Mouse (Mus musculus): ENCODE measurements around the gene Clcn3. TPM values are rescaled to one million over a fixed set of nuclear protein-coding genes. Genes with fewer than 3 reads are reported as not detected.

The Clcn3 gene
- total and polyA plus RNA-seq, 3 experiments: 21.9 to 37.3 (median 29.2) TPM

DNA sequence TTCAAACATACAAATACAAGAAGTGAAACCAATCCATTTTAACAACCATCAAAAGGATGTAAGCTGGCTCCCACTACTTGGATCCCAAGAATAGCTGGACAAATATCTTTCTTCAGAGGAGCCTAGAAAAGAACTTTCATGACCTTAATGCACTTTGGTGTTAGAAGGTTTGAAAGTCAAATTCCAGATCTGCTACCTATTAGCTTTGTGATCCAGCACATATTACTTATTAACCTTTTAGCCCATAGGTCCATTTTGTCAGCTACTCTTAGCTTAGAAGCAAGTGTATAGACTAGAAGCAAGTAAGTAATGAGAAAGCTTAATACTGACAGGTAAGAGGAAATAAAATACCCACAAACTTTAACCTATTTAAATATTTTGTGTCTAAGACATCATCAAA, 35.6 kb downstream of the Clcn3 start:
- dilution Hi-C loops (cut with MboI; ENCODE audit: extremely low pct_ligation_motif_present, extremely low pct_unique_long_range_greater_than_20kb, low sequenced_read_pairs): no loop called here
- Histone ChIP-seq H3K4me1 (ENCODE audit: control insufficient read depth in 1 of 2, insufficient read depth in 2 of 2) (peaks cover 2 to 22% of the 10 kb centered on the region in 2 experiments), H3K9me3 (replicated peaks; ENCODE audit: low read length) (no peaks in the 10 kb centered on the region), H3K9ac (ENCODE audit: insufficient read depth, low read depth) (no peak overlapping the region), H3K36me3 (replicated peaks in 1 of 2; ENCODE audit: control insufficient read depth in 1 of 2, insufficient read depth in 1 of 2, low read length in 1 of 2) (peaks cover 0 to 3% of the 10 kb centered on the region in 2 experiments), H3K27me3 (replicated peaks) (no peaks in the 10 kb centered on the region), H3K4me3 (replicated peaks in 1 of 3; ENCODE audit: low read depth in 2 of 3, low read length in 2 of 3, poor library complexity in 1 of 3) (no peak overlapping the region), H3K27ac (ENCODE audit: insufficient read depth, low read depth) (no peak overlapping the region), H3K4me2 (ENCODE audit: insufficient read depth, low read depth, poor library complexity, severe bottlenecking) (no peak overlapping the region), H3K79me2 (replicated peaks; ENCODE audit: control insufficient read depth, extremely low read depth, insufficient read depth, poor library complexity, severe bottlenecking) (peaks cover 26% of the 10 kb centered on the region)
- in situ Hi-C loops (cut with MboI; ENCODE audit: low pct_ligation_motif_present, low pct_unique_long_range_greater_than_20kb, low sequenced_read_pairs): no loop called here
- no peak for TF ChIP-seq ZMIZ1 (IDR thresholded peaks at IDR 0.05; ENCODE audit: low read depth, low read length)
- no peak for TF ChIP-seq TCF12 (IDR thresholded peaks at IDR 0.05; ENCODE audit: low read depth, low read length)
- no peak for TF ChIP-seq SIN3A (IDR thresholded peaks at IDR 0.05; ENCODE audit: low read length)
- no peak for DNase-seq (ENCODE audit: extremely low read depth)

DNA sequence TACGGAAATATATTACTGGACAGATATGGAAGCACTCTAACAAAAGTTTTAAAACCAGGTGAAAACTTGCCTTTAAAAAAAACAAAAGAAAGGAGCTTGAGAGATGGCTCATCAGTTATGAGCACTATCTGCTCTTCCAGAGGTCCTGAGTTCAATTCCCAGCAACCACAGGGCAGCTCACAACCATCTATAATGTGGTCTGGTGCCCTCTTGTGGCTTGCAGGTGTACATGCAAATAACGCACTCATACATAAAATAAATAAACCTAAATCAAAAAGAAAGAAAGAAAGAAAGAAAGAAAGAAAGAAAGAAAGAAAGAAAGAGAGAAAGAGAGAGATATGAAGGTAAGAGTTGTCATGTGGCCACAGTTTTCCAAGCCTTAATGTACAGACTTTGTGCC, 40.2 kb downstream of the Clcn3 start:
- H3K79me2 ChIP-seq (replicated peaks; ENCODE audit: control insufficient read depth, extremely low read depth, insufficient read depth, poor library complexity, severe bottlenecking): peaks cover 9% of the 10 kb centered on the region
- H3K27me3 ChIP-seq (replicated peaks): no peaks in the 10 kb centered on the region
- no peak for DNase-seq (ENCODE audit: extremely low read depth)
- H3K4me1 ChIP-seq (ENCODE audit: control insufficient read depth in 1 of 2, insufficient read depth in 2 of 2): no peaks in the 10 kb centered on the region
- in situ Hi-C loops (cut with MboI; ENCODE audit: low pct_ligation_motif_present, low pct_unique_long_range_greater_than_20kb, low sequenced_read_pairs) (no loop called here), dilution Hi-C loops (cut with MboI; ENCODE audit: extremely low pct_ligation_motif_present, extremely low pct_unique_long_range_greater_than_20kb, low sequenced_read_pairs) (no loop called here)
- H3K9ac ChIP-seq (ENCODE audit: insufficient read depth, low read depth): no peak overlapping the region
- H3K36me3 ChIP-seq (replicated peaks in 1 of 2; ENCODE audit: control insufficient read depth in 1 of 2, insufficient read depth in 1 of 2, low read length in 1 of 2): peaks cover 0 to 14% of the 10 kb centered on the region in 2 experiments
- no peaks in the 10 kb centered on the region for H3K9me3 ChIP-seq (replicated peaks; ENCODE audit: low read length)
- H3K4me2 ChIP-seq (ENCODE audit: insufficient read depth, low read depth, poor library complexity, severe bottlenecking): no peak overlapping the region
- TF ChIP-seq ZMIZ1 (IDR thresholded peaks at IDR 0.05; ENCODE audit: low read depth, low read length) (no peak), CTCF (conservative IDR thresholded peaks at IDR 0.05 in 1 of 2, IDR thresholded peaks at IDR 0.05 in 1 of 2; ENCODE audit: low read depth in 2 of 2, low read length in 2 of 2) (peak in 1 of 2 experiments; percentile 17; a peak in 1 of 4 replicates), MEF2A (IDR thresholded peaks at IDR 0.05; ENCODE audit: borderline replicate concordance, low read depth, low read length) (no peak), KAT2A (IDR thresholded peaks at IDR 0.05; ENCODE audit: insufficient replicate concordance, low read length) (no peak), MAX (IDR thresholded peaks at IDR 0.05; ENCODE audit: low read length) (no peak), TBP (conservative IDR thresholded peaks at IDR 0.05; ENCODE audit: low read depth, low read length) (no peak), ETS1 (conservative IDR thresholded peaks at IDR 0.05; ENCODE audit: low read depth, low read length) (no peak), GABPA (IDR thresholded peaks at IDR 0.05; ENCODE audit: insufficient replicate concordance, low read depth, low read length) (no peak)
- H3K4me3 ChIP-seq (replicated peaks in 1 of 3; ENCODE audit: low read depth in 2 of 3, low read length in 2 of 3, poor library complexity in 1 of 3): no peak overlapping the region
- H3K27ac ChIP-seq (ENCODE audit: insufficient read depth, low read depth): no peak overlapping the region

DNA sequence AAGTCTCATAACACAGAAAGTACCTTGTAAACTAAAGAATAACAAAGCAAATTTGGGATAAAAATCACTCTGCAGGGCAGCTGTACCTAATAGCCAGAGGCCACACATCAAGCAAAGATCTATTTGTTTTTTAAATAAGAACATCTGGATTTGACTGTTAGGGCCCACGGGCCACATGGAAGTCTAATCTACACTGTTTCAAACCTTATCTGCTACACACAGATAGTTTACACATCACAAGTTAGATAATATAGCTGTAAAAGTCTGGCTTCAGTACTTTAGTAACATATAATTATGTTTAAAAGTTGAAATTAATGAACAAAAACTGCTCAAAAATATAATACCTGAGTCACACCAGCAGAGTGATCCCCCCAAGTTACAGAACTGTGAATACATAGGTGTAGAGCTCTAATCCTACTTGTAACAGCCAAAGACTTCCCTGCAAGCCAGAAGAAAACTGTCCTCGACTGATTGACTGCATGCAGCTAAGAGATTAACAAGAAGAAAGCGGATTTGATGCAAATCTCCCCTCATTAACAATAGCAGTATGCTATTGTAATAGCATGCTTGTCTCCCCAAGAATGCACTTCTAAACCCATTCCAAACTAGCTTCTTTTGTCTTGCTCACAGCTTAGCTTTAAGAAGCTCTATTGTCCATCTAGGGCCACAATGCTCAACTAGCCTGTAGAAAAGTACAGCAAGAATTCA, 44.2 kb downstream of the Clcn3 start:
- Histone ChIP-seq H3K27ac (ENCODE audit: insufficient read depth, low read depth) (no peak overlapping the region), H3K4me3 (replicated peaks in 1 of 3; ENCODE audit: low read depth in 2 of 3, low read length in 2 of 3, poor library complexity in 1 of 3) (no peak overlapping the region), H3K4me1 (ENCODE audit: control insufficient read depth in 1 of 2, insufficient read depth in 2 of 2) (0 out of 4 replicates have a peak, but pooled peaks cover 0 to 4% of the 10 kb centered on the region in 2 experiments), H3K9me3 (replicated peaks; ENCODE audit: low read length) (no peaks in the 10 kb centered on the region), H3K4me2 (ENCODE audit: insufficient read depth, low read depth, poor library complexity, severe bottlenecking) (no peak overlapping the region), H3K27me3 (replicated peaks) (no peaks in the 10 kb centered on the region), H3K9ac (ENCODE audit: insufficient read depth, low read depth) (no peak overlapping the region), H3K36me3 (replicated peaks in 1 of 2; ENCODE audit: control insufficient read depth in 1 of 2, insufficient read depth in 1 of 2, low read length in 1 of 2) (peaks cover 8 to 33% of the 10 kb centered on the region in 2 experiments), H3K79me2 (replicated peaks; ENCODE audit: control insufficient read depth, extremely low read depth, insufficient read depth, poor library complexity, severe bottlenecking) (peaks cover 2% of the 10 kb centered on the region; the same call in 1 of the 2 replicates)
- no peak for DNase-seq (ENCODE audit: extremely low read depth)
- TF ChIP-seq IRF4 (IDR thresholded peaks at IDR 0.05; ENCODE audit: low read depth, low read length) (no peak), MXI1 (IDR thresholded peaks at IDR 0.05; ENCODE audit: low read depth, low read length) (no peak), RCOR1 (conservative IDR thresholded peaks at IDR 0.05; ENCODE audit: low read depth, low read length) (no peak), NRF1 (IDR thresholded peaks at IDR 0.05; ENCODE audit: low read depth, low read length) (no peak), CTCF (conservative IDR thresholded peaks at IDR 0.05 in 1 of 2, IDR thresholded peaks at IDR 0.05 in 1 of 2; ENCODE audit: low read depth in 2 of 2, low read length in 2 of 2) (no peak), ZKSCAN1 (IDR thresholded peaks at IDR 0.05; ENCODE audit: borderline replicate concordance, low read depth, low read length) (no peak), TBP (conservative IDR thresholded peaks at IDR 0.05; ENCODE audit: low read depth, low read length) (no peak), POLR2AphosphoS2 (IDR thresholded peaks at IDR 0.05; ENCODE audit: low read depth, low read length) (no peak), ZMIZ1 (IDR thresholded peaks at IDR 0.05; ENCODE audit: low read depth, low read length) (no peak), PAX5 (IDR thresholded peaks at IDR 0.05; ENCODE audit: low read length) (no peak), NELFE (IDR thresholded peaks at IDR 0.05; ENCODE audit: low read depth, low read length) (no peak), BHLHE40 (IDR thresholded peaks at IDR 0.05; ENCODE audit: low read depth, low read length) (no peak)
- dilution Hi-C loops (cut with MboI; ENCODE audit: extremely low pct_ligation_motif_present, extremely low pct_unique_long_range_greater_than_20kb, low sequenced_read_pairs): no loop called here
- in situ Hi-C loops (cut with MboI; ENCODE audit: low pct_ligation_motif_present, low pct_unique_long_range_greater_than_20kb, low sequenced_read_pairs): no loop called here

Data from CH12.LX (cell line).